In the genomic region with DNA sequence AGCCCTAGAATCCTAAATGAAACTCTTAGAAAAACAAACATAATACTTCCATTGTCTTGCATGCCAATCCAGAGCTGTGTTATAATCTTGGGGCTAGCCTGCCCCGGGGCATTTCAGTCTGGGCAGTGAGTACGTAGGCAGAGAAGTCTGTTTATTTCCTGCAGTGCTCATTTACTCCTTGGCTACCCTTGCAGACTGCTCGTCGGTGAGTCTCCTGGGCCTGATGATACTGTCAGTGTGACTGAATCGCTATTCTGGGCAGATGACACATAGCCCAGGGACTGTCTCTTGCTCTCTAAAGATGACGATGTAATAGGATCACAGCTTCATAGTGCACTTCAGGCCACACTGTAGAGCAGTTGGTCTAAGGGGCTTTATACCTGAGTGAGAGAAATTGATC, we compare ENCODE assay signal across 15 mouse cellular contexts. TPM values are rescaled to one million over a fixed set of nuclear protein-coding genes. Genes with fewer than 3 reads are reported as not detected.
DNase-seq lines count a peak whose midpoint lies in the region; ATAC-seq and TF ChIP-seq lines count a peak whose summit lies in the region.
"Had no signal": no experiment of that assay in that cellular context is flagged by ENCODE, and none has a peak within 500 bp of the region (broad histone marks: within the 10 kb centered on the region; RNA-seq: fewer than 3 reads in every experiment).

No protein-coding gene starts in this region.

- no peaks in the 10 kb centered on the region for H3K27me3 ChIP-seq in heart, postnatal 0 days (ENCODE audit: control insufficient read depth, insufficient read depth, low read length)
- H3K27me3 ChIP-seq in heart, embryonic 12.5 days (replicated peaks), result 0 out of 2 replicates have a peak, but pooled peaks cover 3% of the 10 kb centered on the region
- peaks cover 6% of the 10 kb centered on the region for H3K27me3 ChIP-seq in CH12.LX (replicated peaks)
- H3K27me3 ChIP-seq in forebrain, embryonic 12.5 days, result no peaks in the 10 kb centered on the region
- H3K27me3 ChIP-seq: lung, embryonic 15.5 days had no signal

- H3K4me3 ChIP-seq in heart, postnatal 0 days (ENCODE audit: low read depth, low read length), result no peak overlapping the region
- H3K4me3 ChIP-seq in heart, embryonic 12.5 days, result no peak overlapping the region
- H3K4me3 ChIP-seq in CH12.LX (replicated peaks in 1 of 3; ENCODE audit: low read depth in 2 of 3, low read length in 2 of 3, poor library complexity in 1 of 3), result no peak overlapping the region
- H3K4me3 ChIP-seq in forebrain, embryonic 12.5 days (replicated peaks), result no peak overlapping the region
- H3K4me3 ChIP-seq: hindbrain, embryonic 10.5 days; lung, embryonic 15.5 days; megakaryocyte, embryonic 14.5 days; myocyte had no signal

- DNase-seq in adrenal gland, adult 2 months, result peak; percentile 50
- DNase-seq in adrenal gland, postnatal 10 days, result no peak
- peak; percentile 32 for DNase-seq in heart, postnatal 0 days (ENCODE audit: low spot score)
- DNase-seq in CH12.LX (ENCODE audit: extremely low read depth), result peak; percentile 83
- DNase-seq in gastrocnemius, adult 8-10 months (ENCODE audit: low spot score in 2 of 2), result peak; percentile 55 to 60
- no peak for DNase-seq in thymus, adult 18-20 months
- DNase-seq: cerebellum, adult 18-20 months; embryo, embryonic 11 days had no signal

- no peaks in the 10 kb centered on the region for H3K9me3 ChIP-seq in heart, postnatal 0 days (replicated peaks; ENCODE audit: control insufficient read depth, low read length)
- H3K9me3 ChIP-seq in heart, embryonic 12.5 days (replicated peaks), result no peaks in the 10 kb centered on the region
- H3K9me3 ChIP-seq in CH12.LX (replicated peaks; ENCODE audit: low read length), result peaks cover 9% of the 10 kb centered on the region
- no peaks in the 10 kb centered on the region for H3K9me3 ChIP-seq in forebrain, embryonic 12.5 days
- H3K9me3 ChIP-seq: hindbrain, embryonic 10.5 days; lung, embryonic 15.5 days had no signal

- H3K9ac ChIP-seq in heart, postnatal 0 days (replicated peaks; ENCODE audit: low read depth, low read length), result no peak overlapping the region
- H3K9ac ChIP-seq in heart, embryonic 12.5 days, result no peak overlapping the region
- H3K9ac ChIP-seq in CH12.LX (ENCODE audit: insufficient read depth, low read depth), result no peak overlapping the region
- no peak overlapping the region for H3K9ac ChIP-seq in forebrain, embryonic 12.5 days
- H3K9ac ChIP-seq: lung, embryonic 15.5 days had no signal

- whole genome bisulfite sequencing in heart, postnatal 0 days, result 24% methylated on average over 6 of the region's 6 CpGs
- WGBS in heart, embryonic 12.5 days, result 37% methylated on average over 6 of the region's 6 CpGs
- 55% methylated on average over 6 of the region's 6 CpGs for WGBS in forebrain, embryonic 12.5 days

- no peaks in the 10 kb centered on the region for H3K4me1 ChIP-seq in heart, postnatal 0 days (ENCODE audit: control insufficient read depth, insufficient read depth)
- peaks cover 7% of the 10 kb centered on the region for H3K4me1 ChIP-seq in heart, embryonic 12.5 days (replicated peaks)
- H3K4me1 ChIP-seq in CH12.LX (ENCODE audit: control insufficient read depth in 1 of 2, insufficient read depth in 2 of 2), result peaks cover 25 to 52% of the 10 kb centered on the region in 2 experiments
- no peaks in the 10 kb centered on the region; the same call in 1 of the 2 replicates for H3K4me1 ChIP-seq in forebrain, embryonic 12.5 days
- H3K4me1 ChIP-seq: megakaryocyte, embryonic 14.5 days had no signal

- no peak for TF ChIP-seq EP300 in heart, postnatal 0 days (IDR thresholded peaks at IDR 0.05; ENCODE audit: low read depth)
- TF ChIP-seq EP300 in CH12.LX (IDR thresholded peaks at IDR 0.05; ENCODE audit: low read length), result no peak

- TF ChIP-seq CTCF in heart, postnatal 0 days (IDR thresholded peaks at IDR 0.05; ENCODE audit: low read depth), result no peak
- no peak for TF ChIP-seq CTCF in CH12.LX (conservative IDR thresholded peaks at IDR 0.05 in 1 of 2, IDR thresholded peaks at IDR 0.05 in 1 of 2; ENCODE audit: low read depth in 2 of 2, low read length in 2 of 2)

- dilution Hi-C loops in CH12.LX (cut with MboI; ENCODE audit: extremely low pct_ligation_motif_present, extremely low pct_unique_long_range_greater_than_20kb, low sequenced_read_pairs), result no loop called here

- in situ Hi-C loops in CH12.LX (cut with MboI; ENCODE audit: low pct_ligation_motif_present, low pct_unique_long_range_greater_than_20kb, low sequenced_read_pairs), result loop anchor here (5.0 to 25.0 kb wide), 3 partner anchors 192 to 680 kb away; no protein-coding TSS in a partner anchor

- TF ChIP-seq POLR2A in CH12.LX (IDR thresholded peaks at IDR 0.05; ENCODE audit: low read depth, low read length), result no peak

- no peaks in the 10 kb centered on the region for H3K36me3 ChIP-seq in heart, postnatal 0 days (replicated peaks; ENCODE audit: control insufficient read depth, insufficient read depth, low read length)
- no peaks in the 10 kb centered on the region for H3K36me3 ChIP-seq in heart, embryonic 12.5 days
- H3K36me3 ChIP-seq in CH12.LX (replicated peaks in 1 of 2; ENCODE audit: control insufficient read depth in 1 of 2, insufficient read depth in 1 of 2, low read length in 1 of 2), result no peaks in the 10 kb centered on the region
- H3K36me3 ChIP-seq in forebrain, embryonic 12.5 days (replicated peaks), result no peaks in the 10 kb centered on the region
- H3K36me3 ChIP-seq: hindbrain, embryonic 10.5 days; lung, embryonic 15.5 days had no signal

- TF ChIP-seq RAD21 in CH12.LX (IDR thresholded peaks at IDR 0.05; ENCODE audit: low read depth, low read length), result no peak

- H3K4me2 ChIP-seq in heart, postnatal 0 days (ENCODE audit: low read depth, low read length), result no peak overlapping the region
- H3K4me2 ChIP-seq in heart, embryonic 12.5 days, result no peak overlapping the region
- 0 out of 2 replicates have a peak overlapping the region, but pooled peaks have one; percentile 32 for H3K4me2 ChIP-seq in CH12.LX (ENCODE audit: insufficient read depth, low read depth, poor library complexity, severe bottlenecking)
- no peak overlapping the region for H3K4me2 ChIP-seq in forebrain, embryonic 12.5 days
- H3K4me2 ChIP-seq: lung, embryonic 15.5 days had no signal

- H3K27ac ChIP-seq in heart, postnatal 0 days (ENCODE audit: low read depth), result no peak overlapping the region
- no peak overlapping the region for H3K27ac ChIP-seq in heart, embryonic 12.5 days (ENCODE audit: poor library complexity, severe bottlenecking)
- no peak overlapping the region for H3K27ac ChIP-seq in CH12.LX (ENCODE audit: insufficient read depth, low read depth)
- no peak overlapping the region for H3K27ac ChIP-seq in forebrain, embryonic 12.5 days
- H3K27ac ChIP-seq: hindbrain, embryonic 10.5 days; lung, embryonic 15.5 days had no signal

- H3K79me2 ChIP-seq in CH12.LX (replicated peaks; ENCODE audit: control insufficient read depth, extremely low read depth, insufficient read depth, poor library complexity, severe bottlenecking), result no peaks in the 10 kb centered on the region

- peak; percentile 68 for ATAC-seq in heart, postnatal 0 days (ENCODE audit: insufficient read depth, low read depth)
- ATAC-seq in heart, embryonic 12.5 days (ENCODE audit: insufficient number of reproducible peaks, low FRiP score), result no peak
- ATAC-seq in forebrain, embryonic 12.5 days (ENCODE audit: low FRiP score), result no peak
- ATAC-seq: intestine, embryonic 16.5 days had no signal

TF ChIP-seq in CH12.LX, 34 proteins besides CTCF, POLR2A, EP300 and RAD21:
- peak; percentile 82 for TF ChIP-seq ETS1 (conservative IDR thresholded peaks at IDR 0.05; ENCODE audit: low read depth, low read length)
- TF ChIP-seq JUN (IDR thresholded peaks at IDR 0.05; ENCODE audit: insufficient read depth, low read depth, low read length), result peak; percentile 72
- TF ChIP-seq BHLHE40 (IDR thresholded peaks at IDR 0.05; ENCODE audit: low read depth, low read length), result peak; percentile 41
- 0 out of 2 replicates have a peak, but pooled peaks have one; percentile 39 for TF ChIP-seq JUND (conservative IDR thresholded peaks at IDR 0.05; ENCODE audit: low read depth, low read length)
- TF ChIP-seq ZMIZ1 (IDR thresholded peaks at IDR 0.05; ENCODE audit: low read depth, low read length), result no peak
- peak; percentile 98 for TF ChIP-seq MEF2A (IDR thresholded peaks at IDR 0.05; ENCODE audit: borderline replicate concordance, low read depth, low read length)
- no peak for TF ChIP-seq CHD1 (IDR thresholded peaks at IDR 0.05; ENCODE audit: low read depth, low read length)
- no peak for TF ChIP-seq KAT2A (IDR thresholded peaks at IDR 0.05; ENCODE audit: insufficient replicate concordance, low read length)

RNA-seq across cellular contexts. Expression of gene Acoxl, which starts 56.2 kb away (rescaled TPM):
- 1 to 10 TPM in 1 of 2 experiments, under 1 TPM in 1; 0.35 to 1.4 TPM for total RNA-seq in adrenal gland, adult 2 months (2021)
- 0.60 and 0.94 TPM in 2 replicates for polyA plus RNA-seq in adrenal gland, adult 2 months (2012; rRNA removed)
- under 1 TPM; 0.18 to 0.45 TPM for total RNA-seq in adrenal gland, postnatal 10 days (2021)
- not detected in 2 replicates for total RNA-seq in heart, postnatal 0 days (2014; rRNA removed; ENCODE audit: low replicate concordance)
- 0.37 TPM in 2 replicates for polyA plus RNA-seq in heart, postnatal 0 days (2015; fragmentation: Nextera tagmentation; extraction: Ambion mirVana)
- polyA plus RNA-seq in heart, embryonic 12.5 days (2016; fragmentation: Nextera tagmentation; extraction: Ambion mirVana), result 0.19 and 0.32 TPM in 2 replicates
- total RNA-seq in CH12.LX (2012; rRNA removed), result 0.25 and 0.29 TPM in 2 replicates
- 0.15 TPM in 1 of 2 replicates, not detected in the other for total RNA-seq in CH12.LX (2014; rRNA removed)
- polyA plus RNA-seq in CH12.LX (2012; ENCODE audit: insufficient read length, low read depth), result 0.20 and 0.43 TPM in 2 replicates
- total RNA-seq in gastrocnemius, adult 8-10 months (2022), result under 1 TPM in 2 of 4 experiments, not detected in 2; 0.10 to 0.13 TPM
- 0.11 TPM in 1 of 2 replicates, not detected in the other for polyA plus RNA-seq in forebrain, embryonic 12.5 days (2016; fragmentation: Nextera tagmentation; extraction: Ambion mirVana)

Comparison
In these comparisons a context has a peak if more than half of its experiments do, and no peak if none do; other contexts are left out.
1. DNase-seq: peak in adrenal gland, adult 2 months (single experiment), heart, postnatal 0 days (single experiment), CH12.LX (single experiment) and gastrocnemius, adult 8-10 months (2 of 2); none in adrenal gland, postnatal 10 days (single experiment) and thymus, adult 18-20 months (0 of 2).